Mouse (Mus musculus) lung, embryonic 16.5 days (tissue): ENCODE measurements around the gene Mlf2. TPM values are rescaled to one million over a fixed set of nuclear protein-coding genes. Genes with fewer than 3 reads are reported as not detected.

Experiments
- ATAC-seq: fragments of 200-750 bp; cut with Nextera tagmentation; 2 replicates; pipeline ENCODE4 v1.8.0; 2017; ENCODE audit warnings: low read depth, mild to moderate bottlenecking, moderate library complexity
- H3K27ac ChIP-seq: fragments of 300-500 bp; sonication (generic); 2 replicates; pipeline ENCODE4 v1.5.1; 2014; ENCODE audit warnings: mild to moderate bottlenecking, control low read depth, low read length
- H3K27me3 ChIP-seq: fragments of 300-500 bp; sonication (generic); 2 replicates; pipeline ENCODE4 v1.6.1; 2014; ENCODE audit warnings: low read depth, low read length, mixed read lengths; ENCODE audit not compliant: control insufficient read depth, insufficient read depth
- H3K36me3 ChIP-seq: fragments of 300-500 bp; sonication (generic); 2 replicates; pipeline ENCODE4 v1.6.1; 2014; ENCODE audit warnings: low read length; ENCODE audit not compliant: control insufficient read depth, insufficient read depth
- H3K4me1 ChIP-seq: fragments of 300-500 bp; sonication (generic); replicated peaks from 2 replicates; pipeline ENCODE4 v1.6.1; 2014; ENCODE audit warnings: low read length, mixed read lengths; ENCODE audit not compliant: control insufficient read depth, insufficient read depth
- H3K4me2 ChIP-seq: fragments of 300-500 bp; sonication (generic); 2 replicates; pipeline ENCODE4 v1.6.1; 2014; ENCODE audit warnings: low read depth, low read length, control low read depth
- H3K4me3 ChIP-seq: fragments of 300-500 bp; sonication (generic); 2 replicates; pipeline ENCODE4 v1.5.1; 2014; ENCODE audit warnings: mild to moderate bottlenecking, low read length, control low read depth
- H3K9ac ChIP-seq: fragments of 300-500 bp; sonication (generic); 2 replicates; pipeline ENCODE4 v1.6.1; 2014; ENCODE audit warnings: low read length, control low read depth
- H3K9me3 ChIP-seq: fragments of 300-500 bp; sonication (generic); 2 replicates; pipeline ENCODE4 v1.6.1; 2016; ENCODE audit warnings: low read length; ENCODE audit not compliant: control insufficient read depth
- WGBS: fragments of 180-500 bp; shearing (Covaris S2); extraction: QIAGEN DNeasy Blood & Tissue Kit; methylation state at CpG from one replicate; pipeline ENCODE4 v1.1.7; 2014; 5-methylcytosine and 5-hydroxymethylcytosine counted together
- polyA plus RNA-seq: library from polyadenylated mRNA; unstranded; fragments of >200 nt; fragmentation: Nextera tagmentation; extraction: Ambion mirVana; gene quantifications from 2 replicates; pipeline ENCODE4 v1.2.1, GENCODE M21; 2015

The Mlf2 gene
- polyA plus RNA-seq, 1 experiment from 2014 or later = 323 TPM

- peak; percentile 78 for ATAC-seq
- Histone ChIP-seq H3K4me2 (peak overlapping the region; percentile 72), H3K4me1 (peaks cover 43% of the 10 kb centered on the region), H3K9me3 (no peaks in the 10 kb centered on the region), H3K9ac (peak overlapping the region; percentile 95), H3K27me3 (no peaks in the 10 kb centered on the region), H3K27ac (peak overlapping the region; percentile 100), H3K4me3 (peak overlapping the region; percentile 95), H3K36me3 (peaks cover 18% of the 10 kb centered on the region)
- WGBS = under 1% methylated on average over 41 of the region's 89 CpGs
Observed at GRCm38 (mm10) chr6:124917518-124918330, 13.5 kb upstream of the Mlf2 start.

DNA sequence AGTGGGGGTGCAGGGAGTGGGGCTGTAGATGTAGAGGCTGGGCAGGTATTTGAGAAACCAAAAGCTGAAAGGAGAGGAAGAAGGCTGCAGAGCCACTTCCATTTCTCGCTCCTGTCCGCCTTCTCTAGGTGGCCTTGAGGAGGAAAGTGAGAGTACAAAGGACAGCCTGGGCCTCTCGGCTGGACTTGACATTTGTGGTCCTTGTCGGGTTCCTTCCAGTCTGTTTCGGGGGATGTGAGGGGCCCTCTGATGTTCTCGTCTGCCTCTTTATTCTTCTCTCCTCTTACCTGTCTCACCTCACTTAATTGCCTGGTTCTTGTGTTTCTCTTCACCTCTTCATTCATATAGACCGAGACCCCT is 12.9 kb upstream of the Mlf2 start:
- WGBS = 9% methylated on average over 7 of the region's 7 CpGs
- no peak for ATAC-seq
- peaks cover 43% of the 10 kb centered on the region for H3K4me1 ChIP-seq

DNA sequence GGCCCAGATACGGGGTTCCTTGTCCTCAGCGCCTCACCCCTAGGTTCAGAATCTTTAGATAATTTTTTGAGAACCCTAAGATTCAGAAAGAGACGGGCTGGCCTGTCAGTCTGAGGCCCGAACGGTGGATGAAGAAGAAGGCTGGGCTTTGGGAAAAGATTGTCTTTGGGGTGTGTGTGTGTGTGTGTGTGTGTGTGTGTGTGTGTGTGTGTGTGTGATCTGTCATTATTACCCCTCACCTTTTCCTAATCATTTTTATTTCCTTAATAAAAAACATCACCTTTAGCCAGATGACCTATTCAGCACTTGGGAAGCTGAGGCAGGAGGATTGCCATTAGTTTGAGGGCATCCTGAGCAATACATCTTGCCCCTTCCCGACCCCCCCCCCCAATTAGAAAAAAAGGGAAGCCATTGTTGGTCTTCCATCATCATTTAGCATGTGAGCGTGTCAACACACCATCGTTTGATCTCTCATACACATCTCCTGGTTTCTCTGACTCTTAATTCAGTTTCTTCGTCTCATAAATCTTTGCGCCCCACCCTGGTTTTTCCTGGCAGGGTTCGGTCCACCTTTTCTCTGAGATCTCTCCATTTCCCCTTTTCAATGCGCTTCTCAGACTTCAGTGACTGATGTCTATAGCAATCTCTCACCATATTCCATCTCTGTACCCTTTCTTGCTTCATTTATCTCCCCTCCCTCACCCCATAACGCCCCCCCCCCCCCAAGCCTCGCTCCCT is 12.1 kb upstream of the Mlf2 start:
- no peak for ATAC-seq
- peak overlapping the region; percentile 95 for H3K4me3 ChIP-seq
- no peaks in the 10 kb centered on the region for H3K9me3 ChIP-seq
- H3K4me2 ChIP-seq = peak overlapping the region; percentile 72
- H3K27ac ChIP-seq = peak overlapping the region; percentile 100
- WGBS = 15% methylated on average over 13 of the region's 14 CpGs
- H3K27me3 ChIP-seq = no peaks in the 10 kb centered on the region
- peak overlapping the region; percentile 95 for H3K9ac ChIP-seq
- H3K36me3 ChIP-seq = peaks cover 10% of the 10 kb centered on the region
- H3K4me1 ChIP-seq = peaks cover 43% of the 10 kb centered on the region

More for the DNA sequence above, 12.9 kb upstream of the Mlf2 start:
- Histone ChIP-seq H3K4me3 (peak overlapping the region; percentile 95), H3K27me3 (no peaks in the 10 kb centered on the region), H3K36me3 (peaks cover 16% of the 10 kb centered on the region), H3K9ac (peak overlapping the region; percentile 95), H3K27ac (peak overlapping the region; percentile 100), H3K9me3 (no peaks in the 10 kb centered on the region), H3K4me2 (peak overlapping the region; percentile 72)

GRCm38 (mm10) chr6:124919695-124920317 is 11.4 kb upstream of the Mlf2 start, which contains the start of gene Ptms:
Gene Ptms (minus strand): TSS chr6:124920103.
- Histone ChIP-seq H3K9me3 (no peaks in the 10 kb centered on the region), H3K4me2 (peak within 1 kb of the TSS; percentile 72), H3K36me3 (peaks cover 3% of the 10 kb centered on the region), H3K27ac (peak within 1 kb of the TSS; percentile 100), H3K27me3 (no peaks in the 10 kb centered on the region), H3K4me1 (peaks cover 42% of the 10 kb centered on the region), H3K9ac (peak within 1 kb of the TSS; percentile 95), H3K4me3 (peak within 1 kb of the TSS; percentile 39)
- 2% methylated on average over 12 of the region's 13 CpGs for WGBS
- peak; percentile 83 for ATAC-seq

DNA sequence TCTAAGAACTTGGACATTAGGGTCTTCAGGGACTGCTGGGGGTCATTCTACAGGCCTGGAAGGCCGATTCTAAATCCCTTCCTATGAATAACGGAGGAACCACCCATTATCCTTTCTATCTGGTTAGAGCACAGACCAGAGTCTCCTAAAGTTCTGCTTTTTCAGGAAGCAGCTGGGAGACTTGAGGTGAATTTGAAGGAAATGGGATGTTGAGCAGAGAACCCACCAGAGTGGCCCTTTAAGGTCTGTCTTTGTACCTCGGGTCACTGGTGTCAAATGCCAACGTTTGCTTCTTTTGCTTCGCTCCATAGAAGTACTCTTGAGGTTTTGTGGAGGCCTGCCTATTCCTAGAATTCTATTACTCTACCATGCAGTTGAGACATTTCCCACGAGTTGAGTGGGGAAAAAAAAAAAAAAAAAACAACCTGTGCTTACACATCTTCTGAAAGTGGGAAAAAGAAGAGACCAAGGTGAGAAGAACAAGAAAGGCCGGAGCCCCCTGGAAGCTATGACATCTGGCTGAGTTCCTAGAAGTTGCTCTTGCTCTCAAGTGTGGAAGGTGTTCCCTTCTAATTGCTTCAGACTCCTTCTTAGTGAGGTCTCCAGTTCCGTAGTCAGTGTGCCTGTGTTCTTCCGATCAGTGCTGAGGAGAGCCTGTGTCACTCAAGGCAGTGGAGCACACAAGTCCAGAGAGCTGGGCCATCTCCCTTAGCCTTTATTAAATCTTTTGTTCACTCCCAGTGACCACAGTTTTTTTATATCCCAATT is 10.7 kb upstream of the Mlf2 start:
- H3K9ac ChIP-seq = peak overlapping the region; percentile 63
- H3K9me3 ChIP-seq = no peaks in the 10 kb centered on the region
- 17% methylated on average over 9 of the region's 9 CpGs for WGBS
- H3K27ac ChIP-seq = peak overlapping the region; percentile 100
- H3K27me3 ChIP-seq = no peaks in the 10 kb centered on the region
- H3K4me2 ChIP-seq = peak overlapping the region; percentile 51
- H3K4me3 ChIP-seq = peak overlapping the region; percentile 39; the same call in 1 of the 2 replicates
- H3K36me3 ChIP-seq = no peaks in the 10 kb centered on the region
- no peak for ATAC-seq
- peaks cover 42% of the 10 kb centered on the region for H3K4me1 ChIP-seq

DNA sequence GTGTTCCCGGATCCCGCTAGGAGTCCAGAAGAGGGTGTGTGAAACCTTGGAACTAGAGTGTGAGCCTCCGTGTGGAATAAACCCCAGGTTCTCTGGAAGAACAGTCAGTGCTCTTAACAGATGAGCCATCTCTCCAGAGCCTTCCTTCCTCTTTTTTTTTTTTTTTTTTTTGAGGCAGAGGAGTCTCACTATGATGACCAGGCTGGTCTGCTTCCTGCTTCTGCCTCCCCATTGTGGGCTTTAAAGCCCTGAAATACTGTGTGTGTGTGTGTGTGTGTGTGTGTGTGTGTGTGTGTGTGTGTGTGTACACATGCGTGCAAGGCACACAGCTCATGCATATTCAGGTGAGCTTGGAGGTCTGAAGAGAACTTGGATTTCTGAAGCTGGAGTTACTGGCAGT is 9.6 kb upstream of the Mlf2 start:
- Histone ChIP-seq H3K9me3 (no peaks in the 10 kb centered on the region), H3K9ac (0 out of 2 replicates have a peak overlapping the region, but pooled peaks have one; percentile 10), H3K4me2 (no peak overlapping the region), H3K27me3 (no peaks in the 10 kb centered on the region), H3K27ac (peak overlapping the region; percentile 100), H3K36me3 (no peaks in the 10 kb centered on the region), H3K4me1 (peaks cover 48% of the 10 kb centered on the region), H3K4me3 (no peak overlapping the region)
- 50% methylated on average over 4 of the region's 4 CpGs for WGBS
- no peak for ATAC-seq

GRCm38 (mm10) chr6:124925173-124925793 is 5.9 kb upstream of the Mlf2 start:
- H3K9ac ChIP-seq = peak overlapping the region; percentile 67
- H3K27me3 ChIP-seq = no peaks in the 10 kb centered on the region
- H3K36me3 ChIP-seq = no peaks in the 10 kb centered on the region
- H3K4me3 ChIP-seq = peak overlapping the region; percentile 43
- H3K27ac ChIP-seq = peak overlapping the region; percentile 97
- H3K4me2 ChIP-seq = peak overlapping the region; percentile 65
- ATAC-seq = peak; percentile 32; the same call in 1 of the 2 replicates
- WGBS = 19% methylated on average over 12 of the region's 12 CpGs
- peaks cover 46% of the 10 kb centered on the region for H3K4me1 ChIP-seq
- no peaks in the 10 kb centered on the region for H3K9me3 ChIP-seq

GRCm38 (mm10) chr6:124925941-124926340 is 5.2 kb upstream of the Mlf2 start:
- H3K27ac ChIP-seq = peak overlapping the region; percentile 97
- peaks cover 43% of the 10 kb centered on the region for H3K4me1 ChIP-seq
- H3K9ac ChIP-seq = peak overlapping the region; percentile 67
- peak overlapping the region; percentile 43 for H3K4me3 ChIP-seq
- no peaks in the 10 kb centered on the region for H3K36me3 ChIP-seq
- H3K27me3 ChIP-seq = no peaks in the 10 kb centered on the region
- peak; percentile 79 for ATAC-seq
- 4% methylated on average over 5 of the region's 5 CpGs for WGBS
- H3K4me2 ChIP-seq = peak overlapping the region; percentile 65
- H3K9me3 ChIP-seq = no peaks in the 10 kb centered on the region
